Mouse (Mus musculus) lung, embryonic 16.5 days (tissue): ENCODE measurements around the gene Gm10775. TPM values are rescaled to one million over a fixed set of nuclear protein-coding genes. Genes with fewer than 3 reads are reported as not detected.

ENCODE experiments used
- ATAC-seq: fragments of 200-750 bp; cut with Nextera tagmentation; 2 replicates; pipeline ENCODE4 v1.8.0; 2017; ENCODE audit warnings: low read depth, mild to moderate bottlenecking, moderate library complexity
- H3K27ac ChIP-seq: fragments of 300-500 bp; sonication (generic); 2 replicates; pipeline ENCODE4 v1.5.1; 2014; ENCODE audit warnings: mild to moderate bottlenecking, control low read depth, low read length
- H3K27me3 ChIP-seq: fragments of 300-500 bp; sonication (generic); 2 replicates; pipeline ENCODE4 v1.6.1; 2014; ENCODE audit warnings: low read depth, low read length, mixed read lengths; ENCODE audit not compliant: control insufficient read depth, insufficient read depth
- H3K36me3 ChIP-seq: fragments of 300-500 bp; sonication (generic); 2 replicates; pipeline ENCODE4 v1.6.1; 2014; ENCODE audit warnings: low read length; ENCODE audit not compliant: control insufficient read depth, insufficient read depth
- H3K4me1 ChIP-seq: fragments of 300-500 bp; sonication (generic); replicated peaks from 2 replicates; pipeline ENCODE4 v1.6.1; 2014; ENCODE audit warnings: low read length, mixed read lengths; ENCODE audit not compliant: control insufficient read depth, insufficient read depth
- H3K4me2 ChIP-seq: fragments of 300-500 bp; sonication (generic); 2 replicates; pipeline ENCODE4 v1.6.1; 2014; ENCODE audit warnings: low read depth, low read length, control low read depth
- H3K4me3 ChIP-seq: fragments of 300-500 bp; sonication (generic); 2 replicates; pipeline ENCODE4 v1.5.1; 2014; ENCODE audit warnings: mild to moderate bottlenecking, low read length, control low read depth
- H3K9ac ChIP-seq: fragments of 300-500 bp; sonication (generic); 2 replicates; pipeline ENCODE4 v1.6.1; 2014; ENCODE audit warnings: low read length, control low read depth
- H3K9me3 ChIP-seq: fragments of 300-500 bp; sonication (generic); 2 replicates; pipeline ENCODE4 v1.6.1; 2016; ENCODE audit warnings: low read length; ENCODE audit not compliant: control insufficient read depth
- WGBS: fragments of 180-500 bp; shearing (Covaris S2); extraction: QIAGEN DNeasy Blood & Tissue Kit; methylation state at CpG from one replicate; pipeline ENCODE4 v1.1.7; 2014; 5-methylcytosine and 5-hydroxymethylcytosine counted together
- polyA plus RNA-seq: library from polyadenylated mRNA; unstranded; fragments of >200 nt; fragmentation: Nextera tagmentation; extraction: Ambion mirVana; gene quantifications from 2 replicates; pipeline ENCODE4 v1.2.1, GENCODE M21; 2015

Gene Gm10775
- not detected in 2 replicates for polyA plus RNA-seq

DNA sequence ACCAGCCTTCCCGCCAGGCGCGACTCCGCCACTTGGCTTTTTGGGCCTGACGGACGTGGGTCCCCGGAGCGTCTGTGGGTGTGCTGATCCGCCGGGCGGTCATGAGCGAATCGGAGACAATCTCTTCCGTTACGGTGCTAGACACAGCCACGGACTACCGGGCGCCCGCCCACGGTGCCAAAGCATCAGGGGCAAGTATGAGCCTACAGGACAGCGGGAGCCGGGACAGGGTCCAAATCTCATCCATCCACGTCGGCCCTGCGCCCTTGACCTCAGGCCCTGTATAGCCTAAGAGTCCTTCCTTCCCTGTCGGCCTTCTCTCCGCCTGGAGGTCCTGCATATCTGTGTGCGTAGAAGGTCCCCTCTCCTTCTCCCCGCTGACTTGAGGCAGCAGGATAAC, at the start of gene Gm10775:
Gene Gm10775 (plus strand): TSS at position 301 of the 400 bp plus-strand sequence.
- no peak within 1 kb of the TSS for H3K9ac ChIP-seq
- H3K4me3 ChIP-seq: 0 out of 2 replicates have a peak within 1 kb of the TSS, but pooled peaks have one; percentile 16
- no peaks in the 10 kb centered on the region for H3K4me1 ChIP-seq
- ATAC-seq: no peak
- peak within 1 kb of the TSS; percentile 37 for H3K4me2 ChIP-seq
- no peaks in the 10 kb centered on the region; the same call in 1 of the 2 replicates for H3K27me3 ChIP-seq
- 42% methylated on average over 29 of the region's 29 CpGs for WGBS
- H3K36me3 ChIP-seq: peaks cover 21% of the 10 kb centered on the region
- peaks cover 56% of the 10 kb centered on the region for H3K9me3 ChIP-seq
- H3K27ac ChIP-seq: no peak within 1 kb of the TSS

DNA sequence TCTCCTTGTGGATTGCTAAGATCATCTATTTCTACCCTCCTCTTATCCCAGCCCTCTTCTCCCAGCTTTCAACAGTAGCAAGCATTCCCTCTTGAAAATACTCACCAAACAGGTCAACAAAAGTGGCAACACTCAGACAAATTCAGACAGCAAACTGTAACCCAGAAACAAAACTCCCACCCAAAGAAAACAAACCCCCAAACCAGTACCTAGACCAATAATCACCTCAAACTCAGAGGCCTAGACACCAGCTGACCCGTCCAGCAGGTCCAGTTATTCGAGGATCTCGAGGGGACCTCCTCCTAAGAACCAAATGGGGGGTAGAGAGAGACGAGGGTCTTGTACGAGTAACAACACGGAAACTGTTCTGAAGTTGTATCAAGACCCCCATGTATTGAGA, 33.4 kb upstream of the Gm10775 start:
- no peaks in the 10 kb centered on the region for H3K9me3 ChIP-seq
- H3K4me3 ChIP-seq: no peak overlapping the region
- no peaks in the 10 kb centered on the region for H3K4me1 ChIP-seq
- H3K4me2 ChIP-seq: no peak overlapping the region
- no peak overlapping the region for H3K27ac ChIP-seq
- H3K36me3 ChIP-seq: no peaks in the 10 kb centered on the region
- no peak for ATAC-seq
- H3K9ac ChIP-seq: no peak overlapping the region
- H3K27me3 ChIP-seq: no peaks in the 10 kb centered on the region
- WGBS: 59% methylated on average over 6 of the region's 6 CpGs

DNA sequence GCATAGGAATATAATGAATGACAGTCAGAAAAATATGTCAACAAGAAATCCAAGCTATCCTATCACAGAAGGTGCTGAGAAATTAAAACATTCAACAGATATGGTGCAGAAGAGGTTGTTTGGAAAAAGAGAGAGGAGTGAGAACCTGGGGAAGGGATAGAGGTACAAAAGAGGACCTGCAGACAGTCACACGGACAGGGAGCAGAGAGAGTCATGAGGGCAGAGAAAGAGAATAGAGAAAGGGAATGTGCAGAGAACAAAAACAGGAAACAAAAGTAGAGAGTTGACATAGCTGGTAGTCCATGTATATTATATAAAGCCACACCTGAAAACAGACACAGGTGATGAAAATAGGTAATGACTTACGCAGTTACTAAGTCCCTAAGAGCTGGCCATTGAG, 32.7 kb upstream of the Gm10775 start:
- no peak for ATAC-seq
- H3K27ac ChIP-seq: no peak overlapping the region
- H3K27me3 ChIP-seq: no peaks in the 10 kb centered on the region
- H3K9me3 ChIP-seq: no peaks in the 10 kb centered on the region
- H3K4me3 ChIP-seq: no peak overlapping the region
- 72% methylated on average over 2 of the region's 2 CpGs for WGBS
- no peaks in the 10 kb centered on the region for H3K36me3 ChIP-seq
- H3K9ac ChIP-seq: no peak overlapping the region
- no peaks in the 10 kb centered on the region for H3K4me1 ChIP-seq
- H3K4me2 ChIP-seq: no peak overlapping the region

DNA sequence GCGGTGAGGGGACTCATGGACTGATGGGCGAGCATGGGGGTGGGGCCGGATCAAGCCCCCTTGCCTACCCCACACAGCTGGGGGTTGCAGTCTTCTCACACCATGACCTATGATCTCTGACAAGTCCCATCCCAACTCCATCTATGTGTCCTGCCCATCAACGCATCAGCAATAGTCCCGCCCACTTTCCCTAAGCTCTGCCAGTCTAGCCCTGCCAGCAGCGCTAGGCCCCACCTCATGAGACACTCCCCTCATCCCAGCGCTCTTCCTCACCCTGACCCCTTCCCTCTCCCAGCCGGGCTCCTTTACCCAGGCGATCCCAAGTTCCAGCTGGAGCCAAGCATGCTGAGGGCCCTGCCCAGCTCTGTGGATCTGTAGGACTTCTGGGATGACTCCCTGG, 22.1 kb upstream of the Gm10775 start:
- no peak overlapping the region for H3K27ac ChIP-seq
- H3K4me3 ChIP-seq: no peak overlapping the region
- H3K9me3 ChIP-seq: no peaks in the 10 kb centered on the region
- H3K27me3 ChIP-seq: no peaks in the 10 kb centered on the region
- H3K4me2 ChIP-seq: no peak overlapping the region
- WGBS: 67% methylated on average over 9 of the region's 9 CpGs
- H3K4me1 ChIP-seq: peaks cover 2% of the 10 kb centered on the region; the same call in 1 of the 2 replicates
- no peak for ATAC-seq
- no peak overlapping the region for H3K9ac ChIP-seq
- no peaks in the 10 kb centered on the region for H3K36me3 ChIP-seq

DNA sequence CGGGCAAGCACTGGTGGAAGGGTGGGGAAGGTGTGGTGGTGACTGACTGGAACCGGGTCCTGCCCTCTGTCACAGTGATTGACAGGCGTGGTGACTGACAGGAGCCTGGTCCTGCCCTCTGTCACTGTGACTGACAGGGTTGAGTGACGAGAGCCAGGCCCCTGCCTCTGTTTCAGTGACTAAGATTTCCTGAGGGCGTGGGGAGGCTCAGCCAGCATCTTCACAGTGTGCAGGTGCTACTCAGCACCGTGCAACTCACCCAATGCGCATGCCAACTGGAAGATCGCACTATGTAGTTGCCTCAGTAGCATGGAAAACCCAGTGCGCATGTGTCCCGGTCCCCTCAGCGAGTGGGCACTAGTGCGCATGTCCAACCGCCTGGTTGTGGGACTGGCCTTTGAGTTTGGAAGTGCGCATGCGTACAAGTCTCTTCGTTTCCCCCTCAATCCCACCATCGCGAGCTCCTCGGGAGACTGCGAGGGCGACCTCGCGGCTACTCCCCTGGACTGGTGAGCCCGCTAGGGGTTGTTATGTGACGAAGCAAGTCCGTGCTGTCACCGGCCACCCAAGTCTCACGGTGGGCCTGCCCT, 18.7 kb upstream of the Gm10775 start:
- WGBS: under 1% methylated on average over 28 of the region's 28 CpGs
- Histone ChIP-seq H3K4me3 (peak overlapping the region; percentile 79), H3K4me2 (peak overlapping the region; percentile 99), H3K4me1 (peaks cover 6% of the 10 kb centered on the region; the same call in 1 of the 2 replicates), H3K9ac (peak overlapping the region; percentile 79), H3K9me3 (peaks cover 5% of the 10 kb centered on the region), H3K27me3 (no peaks in the 10 kb centered on the region), H3K36me3 (0 out of 2 replicates have a peak, but pooled peaks cover under 1% of the 10 kb centered on the region), H3K27ac (peak overlapping the region; percentile 97)
- ATAC-seq: peak; percentile 92

DNA sequence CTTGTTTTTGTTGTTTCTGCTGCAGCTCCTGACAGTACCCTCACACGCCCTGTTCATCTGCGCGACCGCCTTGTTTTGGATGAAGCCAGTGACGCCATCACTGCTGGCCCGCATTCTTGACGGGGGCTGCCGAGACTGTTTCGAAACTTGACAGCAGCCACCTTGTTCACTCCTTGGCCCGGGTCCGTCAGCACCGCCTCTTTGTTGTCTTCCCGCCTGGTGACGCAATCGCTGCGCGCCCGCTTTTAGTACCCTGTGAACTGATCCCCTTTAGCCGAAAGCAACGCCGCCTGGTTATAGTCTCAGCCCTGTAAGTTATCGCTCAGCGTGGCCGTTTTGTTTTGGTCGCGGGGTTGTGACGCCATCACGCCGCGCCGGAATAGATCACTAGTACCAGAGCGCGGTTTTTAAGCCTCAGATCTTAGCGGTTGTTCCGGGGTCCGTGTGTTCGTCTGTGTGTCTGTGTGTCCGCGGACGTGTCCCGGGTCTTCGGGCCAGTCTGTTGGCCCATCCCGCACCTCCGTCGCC, 18.2 kb upstream of the Gm10775 start:
- Histone ChIP-seq H3K27me3 (no peaks in the 10 kb centered on the region), H3K4me3 (peak overlapping the region; percentile 79), H3K4me2 (peak overlapping the region; percentile 99), H3K27ac (peak overlapping the region; percentile 97), H3K36me3 (0 out of 2 replicates have a peak, but pooled peaks cover 2% of the 10 kb centered on the region), H3K9me3 (peaks cover 9% of the 10 kb centered on the region), H3K9ac (peak overlapping the region; percentile 79), H3K4me1 (peaks cover 6% of the 10 kb centered on the region; the same call in 1 of the 2 replicates)
- 0% methylated on average over 44 of the region's 45 CpGs for WGBS
- ATAC-seq: peak; percentile 90

DNA sequence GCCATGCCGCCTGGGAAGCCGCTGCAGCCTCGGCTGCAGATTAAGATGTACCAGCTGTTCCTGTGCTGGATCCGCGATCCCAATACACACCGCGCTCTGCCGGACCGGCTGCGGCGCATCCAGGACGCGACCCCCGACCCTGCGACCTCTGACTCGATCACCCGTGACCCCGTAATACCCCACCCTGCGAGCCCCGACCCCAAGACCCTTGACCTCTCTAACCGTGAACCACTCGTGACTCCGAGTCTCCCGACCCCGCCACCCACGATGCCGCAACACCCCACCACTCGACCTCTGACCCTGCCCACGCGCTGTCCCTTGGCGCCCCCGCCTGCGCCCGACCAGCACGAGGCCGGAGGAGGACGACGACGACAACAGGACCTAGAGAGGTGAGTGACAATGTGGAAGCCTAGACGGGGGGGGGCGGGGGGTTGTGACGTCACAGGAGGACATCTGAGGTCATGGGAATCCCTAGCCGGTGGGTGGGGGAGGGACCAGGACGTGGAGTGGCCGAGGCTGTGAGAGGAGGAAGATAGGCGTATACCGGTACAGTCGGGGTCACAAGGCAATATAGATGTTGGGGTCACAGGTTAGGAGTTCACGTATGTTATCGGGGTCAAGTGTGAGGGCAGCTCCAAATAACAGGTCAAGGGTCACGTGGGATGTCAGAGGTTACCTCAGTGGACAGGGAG, 17.6 kb upstream of the Gm10775 start:
- Histone ChIP-seq H3K36me3 (0 out of 2 replicates have a peak, but pooled peaks cover 2% of the 10 kb centered on the region), H3K27me3 (no peaks in the 10 kb centered on the region), H3K4me1 (peaks cover 6% of the 10 kb centered on the region; the same call in 1 of the 2 replicates), H3K9ac (peak overlapping the region; percentile 79), H3K27ac (peak overlapping the region; percentile 97), H3K4me2 (peak overlapping the region; percentile 99), H3K9me3 (peaks cover 10% of the 10 kb centered on the region), H3K4me3 (peak overlapping the region; percentile 79)
- ATAC-seq: peak; percentile 32
- 3% methylated on average over 47 of the region's 51 CpGs for WGBS

DNA sequence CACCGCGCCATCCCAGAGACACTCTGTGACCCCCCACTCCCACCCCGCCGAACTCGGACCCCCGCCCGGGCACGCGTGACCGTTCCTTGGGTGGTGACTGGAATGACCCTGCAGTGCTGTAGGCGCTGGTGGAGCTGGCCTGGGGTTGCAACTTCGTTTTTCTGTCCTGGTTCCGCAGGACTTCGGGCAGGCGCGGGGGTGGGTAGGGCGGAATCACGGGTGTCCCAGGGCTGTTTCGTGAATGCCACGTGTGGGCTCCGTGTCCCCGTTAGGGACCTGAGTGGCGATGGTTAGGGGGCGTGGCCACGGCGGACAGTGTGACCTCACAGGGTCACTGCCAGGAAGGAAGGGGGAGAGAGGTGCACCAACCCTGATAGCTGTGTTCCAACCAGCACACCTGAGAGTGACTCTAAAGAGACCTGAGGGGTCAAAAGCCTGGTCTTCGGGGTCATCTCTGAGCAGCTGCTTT, 17.0 kb upstream of the Gm10775 start:
- Histone ChIP-seq H3K36me3 (0 out of 2 replicates have a peak, but pooled peaks cover 2% of the 10 kb centered on the region), H3K27me3 (no peaks in the 10 kb centered on the region), H3K4me1 (peaks cover 6% of the 10 kb centered on the region; the same call in 1 of the 2 replicates), H3K9me3 (peaks cover 10% of the 10 kb centered on the region), H3K4me2 (peak overlapping the region; percentile 99), H3K27ac (no peak overlapping the region), H3K4me3 (peak overlapping the region; percentile 79), H3K9ac (peak overlapping the region; percentile 79; the same call in 1 of the 2 replicates)
- 27% methylated on average over 27 of the region's 27 CpGs for WGBS
- no peak for ATAC-seq

DNA sequence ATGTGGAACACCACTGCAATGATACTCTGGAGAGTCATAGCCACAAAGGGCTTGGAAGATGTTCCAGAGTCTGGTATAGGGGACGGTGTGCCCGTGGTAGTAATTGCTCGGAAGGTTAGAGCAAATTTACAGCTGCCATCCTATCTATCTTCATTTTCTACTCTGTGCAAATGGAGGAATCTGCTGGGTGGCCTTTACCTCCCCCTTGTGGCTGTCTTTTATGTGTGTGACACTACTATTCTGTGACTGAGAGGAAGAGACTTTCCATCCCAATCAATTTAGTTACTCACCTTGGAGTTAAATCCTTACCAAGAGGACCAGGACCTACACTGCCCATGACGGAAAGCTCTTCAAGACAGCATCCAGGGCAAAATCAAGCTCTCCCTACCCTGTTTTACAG, 16.1 kb upstream of the Gm10775 start:
- WGBS: 93% methylated on average over 4 of the region's 4 CpGs
- ATAC-seq: no peak
- H3K4me2 ChIP-seq: no peak overlapping the region
- peaks cover 10% of the 10 kb centered on the region for H3K9me3 ChIP-seq
- no peak overlapping the region for H3K9ac ChIP-seq
- peaks cover 6% of the 10 kb centered on the region; the same call in 1 of the 2 replicates for H3K4me1 ChIP-seq
- no peak overlapping the region for H3K27ac ChIP-seq
- H3K4me3 ChIP-seq: no peak overlapping the region
- peaks cover 7% of the 10 kb centered on the region; the same call in 1 of the 2 replicates for H3K36me3 ChIP-seq
- no peaks in the 10 kb centered on the region for H3K27me3 ChIP-seq
